Mouse (Mus musculus): ENCODE data around the gene Slc41a1. TPM values are rescaled to one million over a fixed set of nuclear protein-coding genes. Genes with fewer than 3 reads are reported as not detected.

The Slc41a1 gene
- total and polyA plus RNA-seq, 3 experiments, result 6.3 to 10.7 (median 8.8) TPM

- TF ChIP-seq SIN3A (IDR thresholded peaks at IDR 0.05; ENCODE audit: low read length) (0 out of 2 replicates have a peak, but pooled peaks have one; percentile 4), MAZ (IDR thresholded peaks at IDR 0.05; ENCODE audit: low read depth, low read length) (0 out of 2 replicates have a peak, but pooled peaks have one; percentile 25), USF2 (conservative IDR thresholded peaks at IDR 0.05; ENCODE audit: low read depth, low read length) (no peak), NRF1 (IDR thresholded peaks at IDR 0.05; ENCODE audit: low read depth, low read length) (0 out of 2 replicates have a peak, but pooled peaks have one; percentile 6), MYC (IDR thresholded peaks at IDR 0.05; ENCODE audit: low read depth, low read length) (no peak), MAX (IDR thresholded peaks at IDR 0.05; ENCODE audit: low read length) (no peak), ZNF384 (IDR thresholded peaks at IDR 0.05; ENCODE audit: low read depth, low read length) (peak; percentile 61), BHLHE40 (IDR thresholded peaks at IDR 0.05; ENCODE audit: low read depth, low read length) (no peak)
- no peaks in the 10 kb centered on the region; the same call in 1 of the 2 replicates for H3K79me2 ChIP-seq (replicated peaks; ENCODE audit: control insufficient read depth, extremely low read depth, insufficient read depth, poor library complexity, severe bottlenecking)
- peak overlapping the region; percentile 91 for H3K4me2 ChIP-seq (ENCODE audit: insufficient read depth, low read depth, poor library complexity, severe bottlenecking)
- H3K36me3 ChIP-seq (replicated peaks in 1 of 2; ENCODE audit: control insufficient read depth in 1 of 2, insufficient read depth in 1 of 2, low read length in 1 of 2), result peaks cover 14 to 40% of the 10 kb centered on the region in 2 experiments
- H3K27me3 ChIP-seq (replicated peaks), result peaks cover 2% of the 10 kb centered on the region
- H3K4me3 ChIP-seq (replicated peaks in 1 of 3; ENCODE audit: low read depth in 2 of 3, low read length in 2 of 3, poor library complexity in 1 of 3), result peak overlapping the region; percentile 79 to 95 (median 85)
- H3K9ac ChIP-seq (ENCODE audit: insufficient read depth, low read depth), result peak overlapping the region; percentile 89
- peak; percentile 24 for DNase-seq (ENCODE audit: extremely low read depth)
- H3K4me1 ChIP-seq (ENCODE audit: control insufficient read depth in 1 of 2, insufficient read depth in 2 of 2), result peaks cover 11 to 74% of the 10 kb centered on the region in 2 experiments
- H3K9me3 ChIP-seq (replicated peaks; ENCODE audit: low read length), result no peaks in the 10 kb centered on the region
- in situ Hi-C loops (cut with MboI; ENCODE audit: low pct_ligation_motif_present, low pct_unique_long_range_greater_than_20kb, low sequenced_read_pairs), result loop anchor here (25.0 kb wide), 1 partner anchor 116 kb away; no protein-coding TSS in a partner anchor
- dilution Hi-C loops (cut with MboI; ENCODE audit: extremely low pct_ligation_motif_present, extremely low pct_unique_long_range_greater_than_20kb, low sequenced_read_pairs), result no loop called here
- H3K27ac ChIP-seq (ENCODE audit: insufficient read depth, low read depth), result peak overlapping the region; percentile 67
Measured at GRCm38 (mm10) chr1:131828297-131829126, 1.2 kb downstream of the Slc41a1 start.

GRCm38 (mm10) chr1:131829279-131829678 is 2.0 kb downstream of the Slc41a1 start:
- no peak for TF ChIP-seq KAT2A (IDR thresholded peaks at IDR 0.05; ENCODE audit: insufficient replicate concordance, low read length)
- no peak for TF ChIP-seq MXI1 (IDR thresholded peaks at IDR 0.05; ENCODE audit: low read depth, low read length)
- no peak for TF ChIP-seq GABPA (IDR thresholded peaks at IDR 0.05; ENCODE audit: insufficient replicate concordance, low read depth, low read length)
- TF ChIP-seq SIN3A (IDR thresholded peaks at IDR 0.05; ENCODE audit: low read length), result no peak
- TF ChIP-seq UBTF (IDR thresholded peaks at IDR 0.05; ENCODE audit: low read depth, low read length), result no peak
- TF ChIP-seq E2F4 (IDR thresholded peaks at IDR 0.05; ENCODE audit: insufficient replicate concordance, low read depth, low read length), result no peak
- TF ChIP-seq JUND (conservative IDR thresholded peaks at IDR 0.05; ENCODE audit: low read depth, low read length), result no peak
- TF ChIP-seq MAZ (IDR thresholded peaks at IDR 0.05; ENCODE audit: low read depth, low read length), result no peak
- TF ChIP-seq JUN (IDR thresholded peaks at IDR 0.05; ENCODE audit: insufficient read depth, low read depth, low read length), result no peak
- TF ChIP-seq BHLHE40 (IDR thresholded peaks at IDR 0.05; ENCODE audit: low read depth, low read length), result no peak
- TF ChIP-seq POLR2A (IDR thresholded peaks at IDR 0.05; ENCODE audit: low read depth, low read length), result no peak
- no peak for TF ChIP-seq ZNF384 (IDR thresholded peaks at IDR 0.05; ENCODE audit: low read depth, low read length)
- TF ChIP-seq HCFC1 (IDR thresholded peaks at IDR 0.05; ENCODE audit: low read depth, low read length), result no peak
- no peak for TF ChIP-seq CHD1 (IDR thresholded peaks at IDR 0.05; ENCODE audit: low read depth, low read length)
- Histone ChIP-seq H3K27ac (ENCODE audit: insufficient read depth, low read depth) (no peak overlapping the region), H3K4me1 (ENCODE audit: control insufficient read depth in 1 of 2, insufficient read depth in 2 of 2) (peaks cover 6 to 68% of the 10 kb centered on the region in 2 experiments), H3K79me2 (replicated peaks; ENCODE audit: control insufficient read depth, extremely low read depth, insufficient read depth, poor library complexity, severe bottlenecking) (no peaks in the 10 kb centered on the region; the same call in 1 of the 2 replicates), H3K4me2 (ENCODE audit: insufficient read depth, low read depth, poor library complexity, severe bottlenecking) (peak overlapping the region; percentile 91), H3K36me3 (replicated peaks in 1 of 2; ENCODE audit: control insufficient read depth in 1 of 2, insufficient read depth in 1 of 2, low read length in 1 of 2) (peaks cover 19 to 47% of the 10 kb centered on the region in 2 experiments), H3K4me3 (replicated peaks in 1 of 3; ENCODE audit: low read depth in 2 of 3, low read length in 2 of 3, poor library complexity in 1 of 3) (peak overlapping the region in 2 of 3 experiments; percentile 79 to 85), H3K9ac (ENCODE audit: insufficient read depth, low read depth) (peak overlapping the region; percentile 89), H3K27me3 (replicated peaks) (peaks cover 2% of the 10 kb centered on the region), H3K9me3 (replicated peaks; ENCODE audit: low read length) (no peaks in the 10 kb centered on the region)
- dilution Hi-C loops (cut with MboI; ENCODE audit: extremely low pct_ligation_motif_present, extremely low pct_unique_long_range_greater_than_20kb, low sequenced_read_pairs) (no loop called here), in situ Hi-C loops (cut with MboI; ENCODE audit: low pct_ligation_motif_present, low pct_unique_long_range_greater_than_20kb, low sequenced_read_pairs) (loop anchor here (25.0 kb wide), 1 partner anchor 117 kb away; no protein-coding TSS in a partner anchor)
- no peak for DNase-seq (ENCODE audit: extremely low read depth)

Data from CH12.LX (cell line).